Mouse (Mus musculus) lung, embryonic 14.5 days (tissue): ENCODE results near the gene Gm21863. TPM values are rescaled to one million over a fixed set of nuclear protein-coding genes. Genes with fewer than 3 reads are reported as not detected.
"Not testable (repeated sequence)": the region's sequence is repeated elsewhere in the genome, so short reads cannot be mapped to it uniquely, and the experiment has no call there.

Source experiments
- ATAC-seq: fragments of 200-750 bp; cut with Nextera tagmentation; 2 replicates; pipeline ENCODE4 v1.8.0; 2017; ENCODE audit warnings: mild to moderate bottlenecking, moderate TSS enrichment, moderate library complexity; ENCODE audit not compliant: insufficient read depth
- DNase-seq: peaks from one replicate; pipeline ENCODE4 v3.0.0-alpha.2; 2015
- H3K27ac ChIP-seq: fragments of 300-500 bp; sonication (generic); 2 replicates; pipeline ENCODE4 v1.5.1; 2014; ENCODE audit warnings: low read depth, mild to moderate bottlenecking, moderate library complexity
- H3K27me3 ChIP-seq: fragments of 300-500 bp; sonication (generic); 2 replicates; pipeline ENCODE4 v1.6.1; 2014; ENCODE audit warnings: low read length, control low read depth; ENCODE audit not compliant: insufficient read depth
- H3K36me3 ChIP-seq: fragments of 300-500 bp; sonication (generic); 2 replicates; pipeline ENCODE4 v1.6.1; 2014; ENCODE audit warnings: control low read depth; ENCODE audit not compliant: insufficient read depth
- H3K4me1 ChIP-seq: fragments of 300-500 bp; sonication (generic); 2 replicates; pipeline ENCODE4 v1.6.1; 2014; ENCODE audit warnings: antibody characterized with exemption, control low read depth; ENCODE audit not compliant: insufficient read depth
- H3K4me2 ChIP-seq: fragments of 300-500 bp; sonication (generic); 2 replicates; pipeline ENCODE4 v1.6.1; 2014; ENCODE audit warnings: mild to moderate bottlenecking
- H3K4me3 ChIP-seq: fragments of 300-500 bp; sonication (generic); 2 replicates; pipeline ENCODE4 v1.5.1; 2014; ENCODE audit warnings: low read depth, low read length
- H3K9ac ChIP-seq: fragments of 300-500 bp; sonication (generic); 2 replicates; pipeline ENCODE4 v1.6.1; 2014
- H3K9me3 ChIP-seq: fragments of 300-500 bp; sonication (generic); 2 replicates; pipeline ENCODE4 v1.6.1; 2016; ENCODE audit warnings: low read depth, low read length, control low read depth
- WGBS: fragments of 180-500 bp; shearing (Covaris S2); extraction: QIAGEN DNeasy Blood & Tissue Kit; methylation state at CpG from one replicate; pipeline ENCODE4 v1.1.7; 2014; 5-methylcytosine and 5-hydroxymethylcytosine counted together
- polyA plus RNA-seq: library from polyadenylated mRNA; unstranded; fragments of >200 nt; fragmentation: Nextera tagmentation; extraction: Ambion mirVana; gene quantifications from 2 replicates; pipeline ENCODE4 v1.2.1, GENCODE M21; 2014

The Gm21863 gene
- polyA plus RNA-seq: not detected in 2 replicates

GRCm38 (mm10) chr12:19953869-19954555 is at the start of gene Gm21863:
Gene Gm21863 (plus strand): TSS chr12:19954505.
- peak; percentile 85 for ATAC-seq
- not testable (repeated sequence) for H3K4me1 ChIP-seq, H3K9ac ChIP-seq, H3K36me3 ChIP-seq, H3K9me3 ChIP-seq, DNase-seq, H3K4me2 ChIP-seq, H3K27me3 ChIP-seq, H3K4me3 ChIP-seq, H3K27ac ChIP-seq
- WGBS: 19% methylated on average over 29 of the region's 75 CpGs

- not testable (repeated sequence) for H3K9ac ChIP-seq, H3K4me2 ChIP-seq, ATAC-seq, H3K4me1 ChIP-seq, H3K4me3 ChIP-seq, H3K9me3 ChIP-seq, H3K27ac ChIP-seq, H3K27me3 ChIP-seq, H3K36me3 ChIP-seq, DNase-seq
- WGBS: 31% methylated on average over 4 of the region's 4 CpGs
Observed at GRCm38 (mm10) chr12:19928049-19928448, 26.3 kb upstream of the Gm21863 start.
